Mouse (Mus musculus) stomach, embryonic 16.5 days (tissue): ENCODE data around the gene Prpsap1. TPM values are rescaled to one million over a fixed set of nuclear protein-coding genes. Genes with fewer than 3 reads are reported as not detected.
"Not testable (repeated sequence)": the region's sequence is repeated elsewhere in the genome, so short reads cannot be mapped to it uniquely, and the experiment has no call there.

Experiments
- ATAC-seq: fragments of 200-750 bp; cut with Nextera tagmentation; 2 replicates; pipeline ENCODE4 v1.8.0; 2017; ENCODE audit warnings: moderate number of reproducible peaks, moderate TSS enrichment; ENCODE audit not compliant: insufficient read depth, low FRiP score
- H3K27ac ChIP-seq: fragments of 300-500 bp; sonication (generic); 2 replicates; pipeline ENCODE4 v1.5.1; 2014; ENCODE audit warnings: low read length
- H3K27me3 ChIP-seq: fragments of 300-500 bp; sonication (generic); 2 replicates; pipeline ENCODE4 v1.6.1; 2014; ENCODE audit warnings: low read length, control low read depth, mixed read lengths; ENCODE audit not compliant: control insufficient read depth, insufficient read depth
- H3K36me3 ChIP-seq: fragments of 300-500 bp; sonication (generic); 2 replicates; pipeline ENCODE4 v1.6.1; 2014; ENCODE audit warnings: low read length; ENCODE audit not compliant: control insufficient read depth, insufficient read depth
- H3K4me1 ChIP-seq: fragments of 300-500 bp; sonication (generic); 2 replicates; pipeline ENCODE4 v1.6.1; 2014; ENCODE audit warnings: low read length, control low read depth, mixed read lengths; ENCODE audit not compliant: control insufficient read depth, insufficient read depth
- H3K4me2 ChIP-seq: fragments of 300-500 bp; sonication (generic); 2 replicates; pipeline ENCODE4 v1.6.1; 2014; ENCODE audit warnings: low read depth, low read length, mixed read lengths
- H3K4me3 ChIP-seq: fragments of 300-500 bp; sonication (generic); replicated peaks from 2 replicates; pipeline ENCODE4 v1.5.1; 2014; ENCODE audit warnings: mild to moderate bottlenecking, low read length
- H3K9ac ChIP-seq: fragments of 300-500 bp; sonication (generic); 2 replicates; pipeline ENCODE4 v1.6.1; 2014; ENCODE audit warnings: low read length
- H3K9me3 ChIP-seq: fragments of 300-500 bp; sonication (generic); replicated peaks from 2 replicates; pipeline ENCODE4 v1.6.1; 2016; ENCODE audit warnings: low read length, control low read depth; ENCODE audit not compliant: control insufficient read depth
- WGBS: fragments of 180-500 bp; shearing (Covaris S2); extraction: QIAGEN DNeasy Blood & Tissue Kit; methylation state at CpG from one replicate; pipeline ENCODE4 v1.1.7; 2014; 5-methylcytosine and 5-hydroxymethylcytosine counted together
- polyA plus RNA-seq: library from polyadenylated mRNA; unstranded; fragments of >200 nt; fragmentation: Nextera tagmentation; extraction: Ambion mirVana; gene quantifications from 2 replicates; pipeline ENCODE4 v1.2.1, GENCODE M21; 2015

The Prpsap1 gene
- polyA plus RNA-seq, 1 experiment from 2014 or later, result 190 TPM

- H3K27me3 ChIP-seq, H3K27ac ChIP-seq, H3K4me2 ChIP-seq, H3K4me3 ChIP-seq, ATAC-seq, H3K9me3 ChIP-seq, H3K9ac ChIP-seq, H3K36me3 ChIP-seq: not testable (repeated sequence)
- 86% methylated on average over 1 of the region's 1 CpGs for WGBS
- H3K4me1 ChIP-seq, result peaks cover 27% of the 10 kb centered on the region
Measured at GRCm38 (mm10) chr11:116492507-116492906, 1.5 kb downstream of the Prpsap1 start.

GRCm38 (mm10) chr11:116491338-116491737 lies 2.7 kb downstream of the Prpsap1 start:
- no peak for ATAC-seq
- Histone ChIP-seq H3K36me3 (peaks cover 5% of the 10 kb centered on the region; the same call in 1 of the 2 replicates), H3K9ac (no peak overlapping the region), H3K4me1 (peaks cover 27% of the 10 kb centered on the region), H3K4me2 (peak overlapping the region; percentile 65; the same call in 1 of the 2 replicates), H3K27me3 (no peaks in the 10 kb centered on the region), H3K9me3 (no peaks in the 10 kb centered on the region), H3K4me3 (peak overlapping the region; percentile 85; the same call in 1 of the 2 replicates), H3K27ac (peak overlapping the region; percentile 95)
- 61% methylated on average over 6 of the region's 6 CpGs for WGBS

DNA sequence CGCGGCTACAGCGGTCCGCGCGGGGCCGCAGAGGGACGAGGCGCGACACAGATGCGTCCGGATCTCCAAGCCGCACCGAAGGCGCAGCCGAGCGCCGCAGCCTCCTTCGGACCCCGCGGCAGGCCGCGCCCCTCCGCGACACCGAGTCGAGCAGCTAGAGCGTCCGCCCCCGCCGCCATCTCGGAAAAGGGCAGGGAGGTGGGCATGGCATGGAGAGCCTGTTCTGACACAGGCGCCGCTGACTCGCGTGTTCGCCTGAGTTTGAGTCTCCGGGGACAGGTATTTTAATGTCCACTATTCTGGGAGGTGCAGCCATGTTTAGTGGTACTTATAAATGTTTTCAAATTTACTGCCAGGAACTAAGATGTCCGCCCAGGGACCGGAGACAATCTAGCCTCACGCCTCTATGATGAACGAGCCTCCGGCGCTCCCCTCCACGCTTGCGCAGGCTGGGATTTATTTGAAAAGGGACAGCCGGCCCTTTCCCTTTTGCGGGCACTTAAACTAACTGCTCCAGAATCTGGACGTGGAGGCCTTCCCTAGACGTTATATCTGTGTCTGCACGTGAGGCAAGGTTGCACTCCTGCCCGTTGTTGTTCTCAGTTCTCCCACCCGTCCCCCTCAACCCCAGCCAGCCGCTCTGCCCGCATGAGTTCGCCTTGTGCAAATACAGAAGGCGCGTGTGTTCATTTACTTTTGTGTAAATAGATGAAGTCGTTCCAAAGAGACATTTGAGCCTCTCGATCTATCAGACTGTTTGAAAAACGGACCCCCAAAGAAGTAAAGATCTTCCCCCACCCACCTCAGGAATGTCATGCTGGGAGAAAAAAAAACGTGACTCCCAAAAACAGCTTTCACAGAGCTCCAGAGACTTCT lies 3.5 kb downstream of the Prpsap1 start:
- under 1% methylated on average over 62 of the region's 62 CpGs for WGBS
- Histone ChIP-seq H3K9me3 (no peaks in the 10 kb centered on the region), H3K4me2 (peak overlapping the region; percentile 65), H3K36me3 (peaks cover 10% of the 10 kb centered on the region; the same call in 1 of the 2 replicates), H3K9ac (peak overlapping the region; percentile 95), H3K27ac (peak overlapping the region; percentile 95), H3K4me1 (peaks cover 26% of the 10 kb centered on the region), H3K27me3 (no peaks in the 10 kb centered on the region), H3K4me3 (peak overlapping the region; percentile 85)
- ATAC-seq, result peak; percentile 85

GRCm38 (mm10) chr11:116489771-116490231 lies 4.2 kb downstream of the Prpsap1 start:
- Histone ChIP-seq H3K4me2 (peak overlapping the region; percentile 65), H3K27ac (peak overlapping the region; percentile 95), H3K9me3 (no peaks in the 10 kb centered on the region), H3K36me3 (peaks cover 14% of the 10 kb centered on the region), H3K4me1 (peaks cover 20% of the 10 kb centered on the region), H3K4me3 (peak overlapping the region; percentile 85), H3K27me3 (no peaks in the 10 kb centered on the region), H3K9ac (peak overlapping the region; percentile 95)
- WGBS, result 0% methylated on average over 39 of the region's 39 CpGs
- peak; percentile 8; the same call in 1 of the 2 replicates for ATAC-seq

GRCm38 (mm10) chr11:116488693-116489375 lies 5.2 kb downstream of the Prpsap1 start:
- no peaks in the 10 kb centered on the region for H3K9me3 ChIP-seq
- no peaks in the 10 kb centered on the region for H3K27me3 ChIP-seq
- H3K9ac ChIP-seq, result peak overlapping the region; percentile 95
- WGBS, result 65% methylated on average over 14 of the region's 14 CpGs
- H3K4me1 ChIP-seq, result peaks cover 16% of the 10 kb centered on the region
- peak overlapping the region; percentile 85 for H3K4me3 ChIP-seq
- no peak overlapping the region for H3K27ac ChIP-seq
- no peak for ATAC-seq
- H3K36me3 ChIP-seq, result peaks cover 20% of the 10 kb centered on the region
- H3K4me2 ChIP-seq, result peak overlapping the region; percentile 65

GRCm38 (mm10) chr11:116488207-116488606 lies 5.8 kb downstream of the Prpsap1 start:
- peaks cover 23% of the 10 kb centered on the region for H3K36me3 ChIP-seq
- no peak for ATAC-seq

GRCm38 (mm10) chr11:116484261-116484660 lies 9.7 kb downstream of the Prpsap1 start:
- Histone ChIP-seq H3K27me3 (no peaks in the 10 kb centered on the region), H3K27ac (no peak overlapping the region), H3K36me3 (peaks cover 43% of the 10 kb centered on the region), H3K4me1 (peaks cover 6% of the 10 kb centered on the region; the same call in 1 of the 2 replicates), H3K9ac (no peak overlapping the region), H3K4me3 (no peak overlapping the region), H3K4me2 (no peak overlapping the region), H3K9me3 (no peaks in the 10 kb centered on the region)
- 77% methylated on average over 8 of the region's 8 CpGs for WGBS
- ATAC-seq, result no peak

More at GRCm38 (mm10) chr11:116488207-116488606, 5.8 kb downstream of the Prpsap1 start:
- Histone ChIP-seq H3K27ac (no peak overlapping the region), H3K4me2 (no peak overlapping the region), H3K4me3 (no peak overlapping the region), H3K27me3 (no peaks in the 10 kb centered on the region), H3K9me3 (no peaks in the 10 kb centered on the region), H3K4me1 (peaks cover 16% of the 10 kb centered on the region), H3K9ac (no peak overlapping the region)

DNA sequence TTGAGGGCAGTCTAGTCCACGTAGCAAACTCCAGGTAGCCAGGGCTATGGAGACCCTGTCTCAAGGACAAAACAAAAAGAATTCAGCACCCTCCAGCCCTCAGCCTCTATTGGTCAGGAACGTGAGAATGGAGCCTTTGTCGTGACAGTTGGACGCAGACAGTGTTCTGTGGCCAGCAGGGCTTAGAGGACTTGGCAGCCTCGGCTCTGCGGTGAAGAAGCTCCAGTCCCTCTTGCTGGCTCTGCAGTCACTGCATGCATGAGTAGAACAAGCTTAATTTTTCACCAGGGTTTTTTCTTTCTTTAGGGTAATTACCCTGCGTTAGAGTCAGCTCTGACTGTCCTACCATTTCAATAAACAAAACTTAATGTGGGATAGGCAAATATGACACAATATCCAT lies 12.2 kb downstream of the Prpsap1 start:
- Histone ChIP-seq H3K4me2 (no peak overlapping the region), H3K27ac (no peak overlapping the region), H3K4me1 (no peaks in the 10 kb centered on the region), H3K9me3 (no peaks in the 10 kb centered on the region), H3K4me3 (no peak overlapping the region), H3K9ac (no peak overlapping the region), H3K36me3 (peaks cover 59% of the 10 kb centered on the region), H3K27me3 (no peaks in the 10 kb centered on the region)
- WGBS, result 83% methylated on average over 7 of the region's 7 CpGs
- no peak for ATAC-seq

GRCm38 (mm10) chr11:116480975-116481374 lies 13.0 kb downstream of the Prpsap1 start:
- no peak overlapping the region for H3K27ac ChIP-seq
- no peak for ATAC-seq
- H3K36me3 ChIP-seq, result peaks cover 57% of the 10 kb centered on the region
- H3K4me1 ChIP-seq, result no peaks in the 10 kb centered on the region
- no peak overlapping the region for H3K9ac ChIP-seq
- no peak overlapping the region for H3K4me2 ChIP-seq
- no peaks in the 10 kb centered on the region for H3K27me3 ChIP-seq
- 93% methylated on average over 8 of the region's 8 CpGs for WGBS
- H3K9me3 ChIP-seq, result no peaks in the 10 kb centered on the region
- H3K4me3 ChIP-seq, result no peak overlapping the region
